Mouse (Mus musculus) mouse embryonic stem cell (cell line): ENCODE data around the gene Sez6l.

Experiments
- in situ Hi-C, 2 experiments: fragments of 300-500 bp; cut with MboI; formaldehyde crosslinking; loops; 1 replicate in 1 of 2; 3 replicates in 1 of 2; pipeline ENCODE4 v1.14.3; 2019 to 2020; ENCODE audit warnings: low sequenced_read_pairs in 2 of 2, low pct_unique_long_range_greater_than_20kb in 1 of 2, mixed read lengths in 1 of 2; ENCODE audit not compliant: unreplicated experiment in 1 of 2

The Sez6l gene

DNA sequence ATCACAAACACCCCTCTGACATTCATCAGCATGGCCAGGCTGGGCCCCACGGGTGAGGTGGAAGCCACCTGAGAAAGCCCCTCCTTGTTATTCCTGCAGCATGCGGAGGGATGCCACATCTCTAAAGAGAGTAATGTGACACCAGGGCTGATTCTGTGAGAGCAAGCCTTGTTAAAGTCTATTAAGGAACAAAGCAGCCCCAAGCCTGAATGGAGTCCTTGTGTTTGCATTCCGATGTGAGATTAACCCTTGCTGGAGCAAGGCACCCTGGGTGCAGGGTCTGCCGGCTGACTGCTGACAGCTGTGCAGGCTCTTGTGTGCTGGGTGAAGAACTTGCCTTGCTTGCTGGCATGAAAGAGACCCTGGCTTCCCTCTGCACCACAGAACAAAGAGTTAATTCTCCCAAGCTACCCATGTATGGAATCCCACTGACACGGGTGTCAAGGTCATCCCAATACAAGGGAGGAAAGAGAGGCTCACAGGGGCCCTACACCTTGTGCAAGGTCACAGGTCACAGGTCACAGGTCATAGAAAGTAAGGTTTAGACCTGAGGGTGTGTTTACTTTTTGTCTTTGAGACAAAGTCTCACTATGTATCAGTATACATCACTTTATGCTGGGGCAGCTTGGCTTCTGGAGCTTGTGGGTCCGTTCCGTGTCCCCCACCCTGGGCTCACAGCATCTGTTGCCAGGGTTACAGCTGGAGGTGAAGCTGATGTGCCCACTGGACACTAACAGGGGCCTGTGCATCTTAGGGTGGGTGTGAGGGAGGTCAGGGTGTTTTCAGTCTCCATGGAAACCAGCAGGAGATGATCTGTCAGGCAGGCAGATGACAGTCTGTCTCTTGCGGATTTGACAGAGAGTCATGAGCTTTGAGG, 55.9 kb downstream of the Sez6l start:
- in situ Hi-C loops: no loop called here

DNA sequence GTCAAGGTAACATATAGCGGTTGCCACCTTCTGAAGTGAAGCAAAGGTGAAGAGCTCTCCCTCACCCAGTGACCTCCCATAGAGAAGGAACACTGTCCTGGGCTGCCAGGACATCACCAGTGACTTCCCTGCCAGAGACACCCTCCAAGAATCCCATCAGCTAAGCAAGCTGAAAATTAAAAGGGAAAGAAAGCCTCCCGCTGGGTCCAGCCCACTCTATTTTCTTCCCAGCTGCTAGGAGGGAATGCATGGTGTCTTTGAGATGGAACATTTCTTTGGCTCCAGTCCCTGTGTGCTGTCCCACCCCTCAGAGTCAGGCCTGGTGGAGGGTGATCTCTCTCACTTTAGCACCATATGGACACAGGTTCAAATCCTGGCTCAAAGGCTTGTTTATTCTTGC, 58.2 kb downstream of the Sez6l start:
- in situ Hi-C loops: no loop called here

DNA sequence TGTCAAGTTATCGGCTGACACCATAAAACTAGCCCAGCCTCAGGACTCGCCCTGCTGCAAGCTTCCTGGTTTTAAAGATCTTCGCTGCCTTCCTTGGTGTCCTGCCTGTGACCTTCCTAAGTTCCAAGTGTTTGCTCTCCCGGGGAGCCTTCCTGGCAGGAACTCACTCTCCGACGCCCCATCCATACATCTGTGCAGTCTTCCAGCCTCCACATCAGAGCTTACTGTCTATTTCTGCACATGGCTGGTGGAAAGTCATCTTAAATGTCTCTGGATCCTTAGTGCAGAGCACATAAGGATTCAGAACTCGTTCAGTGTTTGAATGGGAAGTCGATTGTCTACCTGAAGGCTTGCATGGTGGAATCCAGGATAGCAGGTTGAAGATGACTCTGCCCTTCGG, 59.5 kb downstream of the Sez6l start:
- in situ Hi-C loops: no loop called here

DNA sequence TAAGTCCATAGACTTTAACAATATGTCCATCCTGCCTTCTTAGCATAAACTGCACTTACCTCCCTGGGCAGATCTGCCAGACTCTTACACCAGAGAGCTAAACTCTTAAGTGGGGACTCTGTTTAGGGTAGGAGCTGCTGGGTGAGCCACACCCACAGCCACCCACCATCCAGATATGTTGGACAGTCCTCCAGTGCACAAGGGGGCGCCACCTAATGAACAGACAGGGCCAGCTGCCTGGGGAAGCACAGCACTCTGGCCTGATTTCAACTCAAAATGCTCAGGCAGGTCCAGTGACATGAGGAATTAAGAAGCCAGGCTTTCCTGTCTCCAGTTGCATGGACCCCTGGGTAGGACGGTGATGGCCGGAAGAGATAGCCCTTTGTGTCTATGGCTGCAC, 60.5 kb downstream of the Sez6l start:
- in situ Hi-C loops: no loop called here

DNA sequence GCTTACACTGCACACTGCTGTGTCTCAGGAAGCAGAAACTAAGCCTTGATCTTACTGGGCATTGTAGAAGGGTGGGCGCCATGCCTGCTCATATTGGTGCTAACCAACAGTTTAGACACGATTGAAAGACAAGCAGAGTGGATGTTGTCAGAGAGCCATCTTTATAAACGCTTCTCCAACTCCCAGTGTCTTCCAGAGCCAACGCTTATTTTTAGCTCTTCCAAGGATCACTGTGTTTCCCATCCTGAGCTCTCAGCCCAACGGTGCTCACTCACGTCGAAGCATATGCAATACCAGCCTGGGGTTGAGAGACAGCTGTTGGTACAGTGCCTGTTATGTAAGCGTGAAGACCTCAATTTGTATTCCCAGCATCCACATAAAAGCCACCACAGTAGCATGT, 66.6 kb downstream of the Sez6l start:
- in situ Hi-C loops: no loop called here

DNA sequence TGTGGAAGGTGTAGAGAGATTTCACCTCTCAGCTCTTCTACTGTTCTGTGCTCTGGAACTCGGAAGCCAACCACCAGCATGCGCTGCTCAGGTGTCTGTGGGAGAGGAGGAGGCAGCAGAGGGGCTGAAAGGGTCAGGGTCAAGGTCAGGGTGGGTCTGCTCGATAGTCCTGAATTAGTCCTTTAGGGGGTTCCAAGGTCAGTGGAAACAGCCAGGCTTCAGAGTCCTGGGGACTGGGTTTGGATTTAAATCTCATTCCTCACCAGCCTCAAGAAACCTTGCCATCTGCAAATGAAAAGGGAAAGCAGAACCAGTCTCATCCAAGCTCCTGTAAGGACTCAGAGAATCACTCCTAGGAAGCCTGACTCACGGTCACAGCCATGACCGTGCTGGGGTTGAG, 67.1 kb downstream of the Sez6l start:
- in situ Hi-C loops: no loop called here

DNA sequence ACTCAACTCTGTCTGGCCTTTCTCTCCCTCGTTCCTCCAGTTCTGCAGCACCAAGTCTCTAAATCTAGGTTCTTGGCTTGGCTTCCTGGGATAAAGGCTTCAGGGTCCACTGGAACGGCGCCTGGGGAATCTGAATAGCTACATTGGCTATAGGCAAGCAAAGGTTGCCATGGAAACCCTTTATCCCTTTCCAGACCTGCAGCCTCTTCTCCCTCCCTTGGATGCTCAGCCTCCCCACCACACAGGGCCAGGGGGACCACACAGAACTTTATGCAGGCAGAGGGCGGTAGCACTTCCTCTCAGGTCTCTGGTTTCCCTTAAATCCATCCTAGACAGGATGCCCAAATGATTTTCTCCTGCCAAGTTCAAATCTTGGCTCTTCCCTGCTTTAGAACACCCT, 71.4 kb downstream of the Sez6l start:
- in situ Hi-C loops: no loop called here

DNA sequence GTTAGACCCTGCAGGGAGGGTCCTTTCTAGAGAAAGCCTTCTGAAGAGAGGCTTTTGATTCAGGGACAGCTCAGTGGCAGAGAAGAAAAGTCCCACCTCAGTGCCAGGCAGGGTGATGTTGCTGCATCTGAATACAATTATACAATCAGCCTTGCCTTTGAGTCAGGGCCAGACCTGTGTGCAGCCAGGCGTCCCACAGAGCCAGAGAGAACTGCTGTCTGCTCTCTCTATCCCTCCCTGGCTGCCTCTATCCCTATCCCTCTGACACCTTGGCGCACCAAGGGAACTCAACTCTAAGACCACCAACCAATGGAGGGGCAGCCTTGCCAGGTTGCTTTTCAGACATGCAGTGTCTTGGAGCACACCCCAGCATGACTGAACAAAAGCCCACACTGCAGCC, 75.6 kb downstream of the Sez6l start:
- in situ Hi-C loops: no loop called here

DNA sequence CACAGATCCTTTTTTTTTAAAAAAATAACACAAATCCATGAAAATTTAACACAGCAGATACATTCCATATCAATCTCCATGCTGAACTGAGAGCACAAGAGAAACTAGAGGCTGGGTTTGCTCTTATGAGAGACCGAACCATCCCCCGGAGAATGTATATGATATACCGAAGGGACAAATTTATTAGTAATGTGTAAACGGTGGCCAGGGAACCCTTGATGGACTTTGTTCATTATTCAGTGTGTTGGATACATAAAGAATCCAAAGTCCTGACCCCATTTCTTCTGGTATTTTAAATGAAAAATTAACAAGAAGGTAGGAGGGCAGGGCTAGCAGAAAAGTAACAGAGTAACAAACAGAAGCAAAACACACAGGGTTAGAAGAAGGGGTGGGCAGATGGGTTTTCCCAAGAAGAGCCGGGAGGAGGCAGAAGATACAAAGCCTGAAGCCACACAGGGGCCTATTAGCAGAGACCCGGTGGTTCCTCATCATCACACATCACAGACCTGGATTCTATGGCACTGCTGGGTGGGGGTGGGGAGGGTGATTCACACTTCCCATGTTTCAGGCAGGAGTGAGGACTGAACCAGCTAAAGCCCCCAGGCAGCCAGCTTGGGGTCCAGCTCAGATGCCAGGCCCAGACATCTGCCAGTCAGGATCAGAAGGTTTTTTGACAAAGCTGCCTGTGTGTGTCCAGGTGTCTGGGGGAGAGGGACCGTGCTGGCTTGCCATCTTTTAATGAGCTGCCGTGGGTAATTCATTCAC, 76.9 kb downstream of the Sez6l start:
- in situ Hi-C loops: no loop called here

DNA sequence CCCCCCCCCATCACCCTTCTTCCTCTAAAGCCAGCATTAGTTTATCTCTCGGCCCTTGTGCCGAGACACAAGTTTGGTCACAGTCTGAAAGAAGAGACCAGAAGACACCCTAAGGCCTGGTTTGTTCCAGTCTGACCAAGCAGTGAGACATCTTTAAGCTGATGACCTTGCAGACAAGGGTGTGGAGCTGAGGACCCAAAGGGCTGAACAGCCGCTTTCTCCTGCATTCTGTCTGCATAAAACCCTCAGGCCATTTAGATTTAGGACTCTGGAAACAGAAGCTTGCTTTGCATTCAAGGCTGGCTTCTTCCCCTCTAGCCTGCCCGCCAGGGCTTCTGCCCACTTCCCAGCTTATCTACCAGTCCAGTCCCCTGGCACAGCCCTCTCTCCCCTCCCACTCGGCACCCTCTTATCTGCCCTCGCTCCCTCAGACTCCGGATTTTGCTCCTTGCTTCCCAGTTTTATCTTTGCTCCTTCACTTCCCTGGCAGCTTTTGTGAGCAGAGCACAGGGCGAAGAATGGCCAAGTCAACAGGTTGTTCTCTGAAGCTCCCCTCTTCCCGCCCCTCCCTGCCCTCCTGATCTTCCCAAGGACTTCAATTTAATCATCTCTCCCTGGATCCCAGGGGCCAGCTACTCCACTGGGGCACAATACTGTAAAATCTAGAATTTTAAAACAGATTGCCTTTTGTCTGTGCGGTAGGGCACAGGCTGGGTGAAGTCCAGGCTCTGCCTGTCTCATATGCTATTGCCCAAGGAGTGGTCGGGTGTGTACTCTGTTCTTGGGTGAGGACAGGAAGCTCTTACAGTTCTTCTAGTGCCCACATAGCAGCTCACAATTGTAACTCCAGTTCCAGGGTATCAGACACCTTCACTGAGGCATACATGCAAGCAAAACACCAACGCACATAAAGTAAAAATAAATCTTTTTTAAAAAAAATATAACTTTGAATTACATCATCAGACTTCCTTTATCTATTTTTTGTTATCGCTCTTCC, 77.8 kb downstream of the Sez6l start:
- in situ Hi-C loops: no loop called here

DNA sequence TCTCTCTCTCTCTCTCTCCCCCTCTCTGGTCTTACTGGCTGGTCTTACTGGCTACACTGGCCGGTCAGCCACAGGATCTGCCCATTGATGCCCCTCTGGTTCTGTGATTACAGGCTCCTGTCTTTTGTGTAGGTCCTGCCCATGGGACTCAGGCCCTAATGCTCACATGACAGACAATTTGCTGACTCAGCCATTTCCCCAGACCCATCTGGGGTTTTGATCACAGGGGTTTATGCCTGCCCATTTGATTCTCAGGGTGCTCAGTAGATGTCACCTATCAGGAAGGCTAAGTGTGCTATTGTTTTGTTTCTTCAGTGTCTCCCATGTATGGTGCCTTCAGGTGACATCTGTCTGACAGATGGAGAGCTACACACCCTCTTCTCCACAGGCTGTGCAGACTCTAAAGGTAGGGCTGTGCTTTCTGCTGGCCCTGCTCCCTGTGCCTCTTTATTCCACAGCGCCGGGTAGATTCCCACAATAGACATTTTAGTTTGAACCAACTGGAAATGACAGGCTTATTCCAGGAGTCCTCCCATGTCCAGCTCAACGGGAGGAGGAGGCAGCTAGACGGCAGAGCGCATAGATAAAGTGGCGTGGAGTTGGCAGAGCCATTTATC, 80.1 kb downstream of the Sez6l start:
- in situ Hi-C loops: no loop called here

DNA sequence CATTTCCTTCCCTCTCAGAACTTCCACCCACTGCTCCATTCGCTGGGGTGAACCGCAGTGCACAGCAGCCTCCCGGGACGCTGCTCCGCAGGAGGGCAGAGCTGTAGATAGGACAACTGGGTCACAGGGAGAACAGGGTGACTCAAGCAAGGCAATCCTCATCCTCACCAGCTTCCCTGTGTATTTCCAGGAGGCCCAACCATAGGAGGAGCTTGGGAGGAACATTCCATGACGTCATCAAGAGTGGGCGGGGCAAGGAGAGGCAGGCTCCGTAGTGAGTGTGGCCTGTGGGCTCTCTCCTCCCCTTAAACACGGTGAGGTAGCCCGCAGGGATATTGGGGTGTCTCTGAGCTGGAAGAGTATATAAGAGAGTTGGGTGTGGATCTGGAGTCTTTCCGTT, 83.5 kb downstream of the Sez6l start:
- in situ Hi-C loops: no loop called here

DNA sequence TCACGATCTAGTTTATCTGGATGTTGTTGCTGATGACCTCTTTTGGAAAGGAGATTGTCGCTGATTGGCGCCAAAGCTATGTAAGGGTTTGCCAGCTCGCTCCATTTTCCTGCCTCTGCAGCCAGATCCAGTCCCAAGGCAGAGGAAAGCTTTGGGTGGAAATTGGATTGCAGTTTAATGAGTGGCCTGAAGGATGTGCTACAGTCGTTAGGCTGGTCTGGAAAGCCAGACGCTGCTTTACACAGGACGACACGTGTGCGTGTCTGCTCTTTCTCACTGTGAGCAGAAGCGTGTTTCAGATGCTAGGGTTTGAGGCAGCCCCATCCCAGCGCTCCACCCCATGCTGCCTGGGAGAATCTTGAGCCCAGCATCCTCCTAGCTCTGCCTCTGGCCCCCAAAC, 85.5 kb downstream of the Sez6l start:
- in situ Hi-C loops: no loop called here

DNA sequence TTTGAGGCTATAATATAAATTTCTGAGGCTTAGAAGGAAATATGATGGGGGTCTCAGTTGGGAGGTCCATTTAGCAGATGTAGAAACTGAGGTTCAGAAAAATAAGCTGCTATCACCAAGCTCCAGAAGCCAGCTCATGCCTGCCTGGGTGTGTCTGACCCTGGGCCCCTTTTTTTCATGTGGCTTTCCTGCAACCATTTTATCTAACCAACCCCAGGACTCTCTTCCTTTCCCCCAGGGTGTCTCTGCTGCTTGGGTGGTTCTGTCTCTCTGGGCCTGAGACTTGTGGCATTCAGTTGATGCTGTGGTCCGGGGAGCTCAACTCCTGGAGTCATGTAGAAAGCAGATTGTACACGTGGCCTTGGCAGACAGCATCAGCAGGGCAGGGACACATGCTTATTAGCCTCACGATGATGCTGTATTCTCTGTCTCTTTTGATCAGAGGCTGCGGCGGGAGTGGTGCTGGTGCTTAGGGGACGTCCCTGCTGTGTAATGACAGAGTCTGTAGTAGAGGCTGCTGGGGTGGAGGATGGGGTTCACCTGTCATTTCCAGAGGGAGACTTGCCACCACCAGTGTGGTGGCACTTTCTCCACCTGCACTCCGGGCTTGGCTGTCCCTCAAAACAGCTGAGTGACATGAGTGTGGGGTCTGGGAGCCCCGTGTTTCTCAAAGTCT, 88.7 kb downstream of the Sez6l start:
- in situ Hi-C loops: no loop called here

DNA sequence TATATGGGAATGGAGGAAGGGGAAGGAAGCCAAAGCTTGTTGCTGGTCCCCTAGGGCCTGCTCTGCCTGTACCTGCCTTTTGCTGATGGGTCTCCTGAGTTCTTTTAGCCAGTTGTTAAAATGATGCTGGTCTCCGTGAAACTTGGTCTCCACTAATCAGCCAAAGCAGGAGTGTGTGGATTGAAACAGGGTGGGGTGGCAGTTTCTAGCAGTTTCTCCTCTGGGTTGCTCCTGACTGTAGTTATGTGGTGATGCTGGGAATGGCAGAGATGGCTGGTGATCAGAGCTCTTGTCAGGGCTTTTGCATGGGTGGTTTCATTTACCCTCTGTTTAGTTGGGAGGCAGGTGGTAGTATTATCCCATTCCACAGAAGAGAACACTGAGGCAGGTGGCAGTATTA, 89.5 kb downstream of the Sez6l start:
- in situ Hi-C loops: no loop called here

DNA sequence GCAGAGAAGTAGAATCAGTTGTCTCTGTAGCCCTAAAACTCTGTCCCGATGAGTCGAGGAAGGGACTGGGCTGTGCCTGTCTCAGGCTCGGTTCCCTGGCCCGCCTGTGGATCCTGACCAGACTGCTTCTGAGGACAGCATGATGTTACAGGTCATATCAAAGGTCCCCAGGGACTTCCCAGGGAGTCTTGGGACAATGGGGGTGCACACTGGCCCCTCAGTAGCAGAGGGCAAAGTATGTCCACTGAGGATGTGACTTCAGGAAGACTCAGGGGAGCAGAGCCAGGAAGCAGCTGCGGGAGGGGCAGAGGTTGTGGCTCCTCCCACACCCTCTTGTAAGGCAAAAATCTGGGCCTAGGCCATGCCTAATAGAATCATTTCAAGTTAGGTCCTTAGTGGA, 90.6 kb downstream of the Sez6l start:
- in situ Hi-C loops: no loop called here

DNA sequence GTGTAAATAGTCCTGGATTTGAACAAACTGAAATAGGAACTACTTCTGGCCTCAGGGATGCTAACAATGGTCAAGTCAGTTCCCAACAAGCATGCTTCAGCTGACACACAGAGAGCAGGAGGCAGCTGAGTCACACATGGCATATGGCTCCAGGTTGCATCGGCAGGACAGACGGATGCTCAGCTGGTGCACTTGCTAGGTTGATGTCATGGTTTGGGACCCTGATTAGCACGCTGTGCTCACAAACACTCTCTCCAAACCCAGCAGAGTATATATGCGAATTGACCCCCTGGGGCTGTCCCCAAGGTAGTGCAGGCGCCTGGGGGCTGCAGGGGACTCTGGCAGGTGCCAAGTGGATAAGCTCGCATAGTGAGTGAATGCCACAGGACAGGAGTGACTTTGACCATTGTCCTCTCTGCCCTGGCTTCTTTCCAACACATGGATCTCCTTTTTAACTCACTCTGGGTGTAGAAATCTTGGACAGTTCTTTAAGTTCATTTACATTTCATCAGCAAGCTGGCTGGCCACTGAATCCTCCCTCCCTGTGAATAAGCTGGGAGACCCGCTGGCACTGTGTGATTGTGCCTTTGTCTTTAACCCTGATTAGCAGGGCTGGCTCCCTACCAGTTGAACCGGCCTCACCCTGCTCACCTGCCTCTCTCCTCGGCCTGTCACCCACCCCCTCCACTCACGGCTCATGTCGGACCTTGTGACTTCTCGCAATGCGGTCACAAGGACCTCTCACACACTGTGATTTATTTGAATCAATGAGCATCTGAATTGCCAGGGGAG, 91.9 kb downstream of the Sez6l start:
- in situ Hi-C loops: no loop called here
